In the genomic region with DNA sequence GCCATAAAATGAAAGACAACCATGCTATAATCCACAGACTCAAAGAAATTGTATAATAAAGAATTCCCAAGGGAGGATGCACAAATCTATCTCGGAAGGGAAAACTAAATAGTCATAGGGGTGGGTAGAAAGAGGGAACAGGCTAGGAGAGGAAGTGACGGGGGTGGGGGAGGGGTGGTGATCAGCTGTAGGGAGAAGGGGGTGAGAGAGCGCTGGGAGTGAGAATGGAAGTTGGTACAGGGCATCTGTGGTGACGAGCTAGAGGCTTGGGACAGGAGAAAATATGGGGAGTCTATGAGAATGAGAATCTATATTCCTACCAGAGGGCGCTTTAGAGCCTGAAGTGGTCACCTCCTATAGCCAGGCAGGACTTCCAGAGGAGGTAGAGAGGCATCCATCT, we compare ENCODE assay signal across 21 mouse cellular contexts.
"Had no signal": no experiment of that assay in that cellular context is flagged by ENCODE, and none has a peak within 500 bp of the region (broad histone marks: within the 10 kb centered on the region; RNA-seq: fewer than 3 reads in every experiment).

No protein-coding gene starts in this region.

- DNase-seq: liver, postnatal 0 days; lung, adult 2 months; lung, postnatal 14 days; lung, postnatal 36 days; midbrain, embryonic 14.5 days; right cerebral cortex, postnatal 14 days; thymus, adult 2 months; thymus, postnatal 25 days; thymus, postnatal 4 days had no signal

- H3K9me3 ChIP-seq: liver, embryonic 15.5 days; lung, embryonic 15.5 days; megakaryocyte, embryonic 14.5 days; midbrain, embryonic 12.5 days; neural tube, embryonic 13.5 days; neural tube, embryonic 15.5 days; stomach, embryonic 15.5 days had no signal

- H3K27me3 ChIP-seq: liver, embryonic 15.5 days; lung, embryonic 15.5 days; megakaryocyte, embryonic 14.5 days; midbrain, embryonic 12.5 days; neural tube, embryonic 13.5 days; neural tube, embryonic 15.5 days; stomach, embryonic 15.5 days had no signal

- H3K4me3 ChIP-seq: liver, embryonic 15.5 days; lung, embryonic 15.5 days; megakaryocyte, embryonic 14.5 days; midbrain, embryonic 12.5 days; myocyte; neural tube, embryonic 13.5 days; neural tube, embryonic 15.5 days; stomach, embryonic 15.5 days had no signal

- H3K4me2 ChIP-seq: liver, embryonic 15.5 days; lung, embryonic 15.5 days; midbrain, embryonic 12.5 days; neural tube, embryonic 13.5 days; neural tube, embryonic 15.5 days; stomach, embryonic 15.5 days had no signal

- H3K36me3 ChIP-seq: liver, embryonic 15.5 days; lung, embryonic 15.5 days; midbrain, embryonic 12.5 days; neural tube, embryonic 13.5 days; neural tube, embryonic 15.5 days; stomach, embryonic 15.5 days had no signal

- H3K4me1 ChIP-seq: lung, embryonic 15.5 days; midbrain, embryonic 12.5 days; neural tube, embryonic 13.5 days; neural tube, embryonic 15.5 days; stomach, embryonic 15.5 days had no signal

- H3K9ac ChIP-seq: liver, embryonic 15.5 days; liver, postnatal 0 days; lung, embryonic 15.5 days; midbrain, embryonic 12.5 days; neural tube, embryonic 13.5 days; neural tube, embryonic 15.5 days; stomach, embryonic 15.5 days had no signal

- H3K27ac ChIP-seq: liver, embryonic 15.5 days; lung, embryonic 15.5 days; macrophage; midbrain, embryonic 12.5 days; neural tube, embryonic 13.5 days; neural tube, embryonic 15.5 days; stomach, embryonic 15.5 days; stomach, postnatal 0 days had no signal

- ATAC-seq: liver, postnatal 0 days; lung, postnatal 0 days; midbrain, embryonic 16.5 days had no signal
